Mouse (Mus musculus): ENCODE data around the gene Cxxc4.
"Not testable (repeated sequence)": the region's sequence is repeated elsewhere in the genome, so short reads cannot be mapped to it uniquely, and the experiment has no call there.

Gene Cxxc4

GRCm38 (mm10) chr3:134236414-134237112 is at the start of gene Cxxc4:
Gene Cxxc4, plus strand, starts transcription at chr3:134236484.
- in situ Hi-C loops (cut with MboI; ENCODE audit: low sequenced_read_pairs): no loop called here

- in situ Hi-C loops (cut with MboI; ENCODE audit: low sequenced_read_pairs): no loop called here
Observed at GRCm38 (mm10) chr3:134188979-134189946, 47.0 kb upstream of the Cxxc4 start.

DNA sequence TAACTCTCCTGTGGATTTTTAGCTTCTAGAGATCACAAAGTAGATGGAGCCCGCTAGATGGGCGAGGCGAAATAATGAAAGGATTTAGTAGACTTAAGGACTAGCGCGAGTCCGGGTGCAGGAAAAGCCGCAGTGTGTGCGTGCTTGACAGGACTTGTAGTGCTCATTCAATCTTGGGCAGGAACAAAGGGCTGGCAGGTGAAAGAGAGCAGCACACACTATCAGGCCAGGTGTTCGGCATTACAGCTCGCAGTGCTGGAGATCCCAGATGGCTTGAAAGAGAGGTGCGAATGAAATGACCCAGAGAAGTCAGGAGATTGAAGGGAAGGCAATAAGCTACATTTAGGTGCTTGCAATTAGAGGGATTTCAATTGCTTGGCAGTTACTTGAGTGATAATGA is 46.2 kb upstream of the Cxxc4 start:
- in situ Hi-C loops (cut with MboI; ENCODE audit: low sequenced_read_pairs): no loop called here

DNA sequence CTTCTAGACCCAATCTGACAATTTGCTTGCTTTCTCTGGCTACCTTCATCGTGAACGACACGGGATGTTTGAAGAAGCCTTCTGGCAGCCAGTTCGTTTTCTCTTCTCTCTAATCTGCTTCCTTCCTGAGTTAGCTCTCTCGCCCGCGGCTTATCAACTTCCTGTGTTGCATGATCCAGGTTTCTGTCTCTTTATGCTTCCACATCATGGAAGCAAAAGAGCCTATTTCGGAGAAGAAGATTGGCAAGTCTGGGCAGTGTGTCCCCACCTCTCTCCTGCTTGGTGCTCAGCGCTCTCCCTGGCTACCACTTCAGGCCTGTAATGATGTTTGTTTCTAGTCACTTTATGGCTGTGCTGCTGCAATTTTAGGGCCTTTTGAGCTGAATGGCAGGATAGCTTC is 36.4 kb upstream of the Cxxc4 start:
- in situ Hi-C loops (cut with MboI; ENCODE audit: low sequenced_read_pairs): no loop called here

DNA sequence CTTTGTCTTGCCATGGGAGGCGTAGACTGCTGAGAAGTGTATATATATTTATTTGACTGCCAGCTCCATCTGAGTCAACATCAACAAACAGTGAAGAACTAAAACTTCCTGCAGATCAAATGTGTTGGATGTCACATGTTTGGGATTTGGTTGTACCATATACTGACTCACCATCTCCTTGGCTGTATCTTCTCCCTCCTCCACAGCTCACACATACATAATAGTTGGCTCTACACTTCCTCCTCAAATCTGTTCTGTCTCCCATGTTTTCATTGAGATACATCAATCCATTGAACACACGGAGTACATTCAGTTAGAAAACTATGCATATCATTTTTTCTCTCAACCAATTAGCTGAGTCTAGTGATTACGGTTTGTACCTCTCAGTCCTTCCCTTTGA is 29.7 kb upstream of the Cxxc4 start:
- in situ Hi-C loops (cut with MboI; ENCODE audit: low sequenced_read_pairs): no loop called here

DNA sequence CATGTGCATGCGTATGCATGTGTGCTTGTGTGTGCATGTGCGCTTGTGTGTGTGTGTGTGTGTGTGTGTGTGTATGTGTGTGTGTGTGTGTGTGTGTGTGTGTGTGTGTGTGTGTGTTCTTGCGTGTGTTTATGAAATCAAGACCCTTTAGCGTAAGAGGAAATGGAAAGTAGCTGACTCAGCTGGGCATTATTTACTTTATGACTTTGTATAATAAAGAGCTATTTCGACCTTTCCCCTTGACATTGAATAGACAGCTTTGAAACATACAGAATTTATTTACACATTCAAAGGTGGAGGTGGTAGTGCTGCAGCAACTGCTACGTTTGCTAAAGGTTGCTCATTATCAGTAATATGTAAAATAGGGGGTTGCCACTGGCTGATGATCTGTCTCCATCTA is 25.3 kb upstream of the Cxxc4 start:
- in situ Hi-C loops (cut with MboI; ENCODE audit: low sequenced_read_pairs): no loop called here

DNA sequence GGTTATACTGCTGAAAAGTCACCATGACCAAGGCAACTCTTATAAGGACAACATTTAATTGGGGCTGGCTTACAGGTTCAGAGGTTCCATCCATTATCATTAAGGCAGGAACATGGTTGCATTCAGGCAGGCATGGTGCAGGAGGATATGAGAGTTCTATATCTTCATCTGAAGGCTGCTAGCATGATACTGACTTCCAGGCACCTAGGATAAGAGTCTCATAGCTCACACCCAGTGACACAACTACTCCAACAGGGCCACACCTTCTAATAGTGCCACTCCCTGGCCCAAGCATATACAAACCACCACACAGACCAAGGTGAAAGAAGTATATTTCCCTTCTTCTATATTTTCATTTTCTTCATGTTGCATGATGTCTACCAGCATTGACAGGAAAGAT is 16.4 kb upstream of the Cxxc4 start:
- in situ Hi-C loops (cut with MboI; ENCODE audit: low sequenced_read_pairs): not testable (repeated sequence)

GRCm38 (mm10) chr3:134221002-134221401 is 15.3 kb upstream of the Cxxc4 start:
- in situ Hi-C loops (cut with MboI; ENCODE audit: low sequenced_read_pairs): no loop called here

- in situ Hi-C loops (cut with MboI; ENCODE audit: low sequenced_read_pairs): no loop called here
Observed at GRCm38 (mm10) chr3:134222593-134222992, 13.7 kb upstream of the Cxxc4 start.

GRCm38 (mm10) chr3:134223956-134224355 is 12.3 kb upstream of the Cxxc4 start:
- in situ Hi-C loops (cut with MboI; ENCODE audit: low sequenced_read_pairs): no loop called here

- in situ Hi-C loops (cut with MboI; ENCODE audit: low sequenced_read_pairs): no loop called here
Observed at GRCm38 (mm10) chr3:134225928-134226327, 10.4 kb upstream of the Cxxc4 start.

- in situ Hi-C loops (cut with MboI; ENCODE audit: low sequenced_read_pairs): no loop called here
Observed at GRCm38 (mm10) chr3:134232753-134233152, 3.5 kb upstream of the Cxxc4 start.

DNA sequence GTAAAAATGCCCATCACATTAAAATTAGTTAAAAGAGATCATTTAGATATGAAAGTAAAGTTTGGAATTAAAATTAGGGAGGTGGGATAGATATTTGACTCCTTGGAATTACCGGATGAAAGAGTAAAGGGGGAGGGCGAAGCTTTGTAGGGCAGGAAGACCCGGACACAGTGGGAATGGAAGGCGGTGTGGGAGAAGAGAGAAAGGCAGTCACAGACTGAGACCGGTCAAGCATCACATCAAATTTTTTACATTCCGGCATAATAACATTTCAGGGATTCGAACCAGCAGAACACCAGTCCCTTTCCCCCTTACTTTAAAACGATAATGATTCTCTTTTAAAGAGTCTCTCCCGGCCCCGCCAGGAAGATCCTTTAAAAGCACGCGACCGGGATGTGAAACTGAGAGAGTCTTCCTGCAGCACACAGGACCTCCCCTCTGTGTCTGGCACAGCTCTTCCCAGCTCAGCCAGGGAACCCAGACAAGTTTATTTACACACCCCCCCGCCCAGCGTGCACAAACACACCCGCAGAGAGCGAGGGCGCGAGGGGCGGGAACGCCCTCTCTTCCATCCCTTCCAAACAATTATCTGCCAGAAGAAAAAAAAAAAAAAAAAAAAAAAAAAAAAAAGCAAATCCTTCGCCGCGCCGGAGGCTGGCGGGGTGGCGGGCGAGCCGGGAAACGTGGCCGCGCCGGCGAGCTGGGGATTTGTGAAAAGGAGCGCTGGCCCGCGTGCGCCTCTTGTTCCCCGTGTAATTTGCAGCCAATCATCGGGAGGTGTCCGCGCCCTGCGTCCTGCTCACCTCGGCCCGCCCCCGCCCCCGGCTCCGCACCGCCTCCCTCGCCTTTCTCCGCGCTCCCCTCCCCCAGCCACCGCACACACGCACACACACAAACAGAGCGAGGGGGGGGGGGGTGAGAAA is 532 bp upstream of the Cxxc4 start:
- in situ Hi-C loops (cut with MboI; ENCODE audit: low sequenced_read_pairs): no loop called here

DNA sequence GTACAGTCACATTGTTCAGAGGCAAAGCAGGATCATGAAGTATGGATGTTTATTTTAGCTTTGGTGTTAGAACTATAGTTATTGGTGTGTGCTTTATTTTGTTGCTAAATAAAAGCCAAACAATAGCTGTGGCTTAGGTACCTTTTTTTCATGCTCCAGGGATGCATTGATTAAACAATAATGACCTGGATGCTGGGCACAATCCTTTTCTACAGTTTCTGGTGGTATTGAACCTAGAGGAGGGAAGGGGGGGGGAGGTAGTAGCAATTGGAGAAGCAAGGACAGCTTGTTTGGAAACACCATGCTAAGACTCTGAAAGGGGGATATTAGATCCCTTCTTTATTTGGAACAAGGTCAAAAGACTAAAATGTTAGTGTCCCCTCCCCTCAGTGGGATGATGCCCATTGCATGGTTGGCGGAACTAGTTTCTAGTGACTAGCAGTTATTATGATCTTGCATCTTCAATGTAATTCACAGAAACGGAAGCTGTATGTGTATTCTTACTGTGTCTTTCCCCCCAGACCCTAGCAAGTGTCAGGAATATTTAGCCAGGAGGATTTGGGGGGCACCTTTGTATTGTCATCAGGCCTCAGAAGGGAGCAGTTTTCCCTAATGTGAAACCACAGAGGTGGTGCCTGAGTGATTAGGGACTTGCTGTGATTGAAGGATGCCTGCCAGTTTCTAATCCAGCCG is 975 bp downstream of the Cxxc4 start:
- in situ Hi-C loops (cut with MboI; ENCODE audit: low sequenced_read_pairs): no loop called here

- in situ Hi-C loops (cut with MboI; ENCODE audit: low sequenced_read_pairs): no loop called here
Observed at GRCm38 (mm10) chr3:134238621-134239310, 2.5 kb downstream of the Cxxc4 start.

DNA sequence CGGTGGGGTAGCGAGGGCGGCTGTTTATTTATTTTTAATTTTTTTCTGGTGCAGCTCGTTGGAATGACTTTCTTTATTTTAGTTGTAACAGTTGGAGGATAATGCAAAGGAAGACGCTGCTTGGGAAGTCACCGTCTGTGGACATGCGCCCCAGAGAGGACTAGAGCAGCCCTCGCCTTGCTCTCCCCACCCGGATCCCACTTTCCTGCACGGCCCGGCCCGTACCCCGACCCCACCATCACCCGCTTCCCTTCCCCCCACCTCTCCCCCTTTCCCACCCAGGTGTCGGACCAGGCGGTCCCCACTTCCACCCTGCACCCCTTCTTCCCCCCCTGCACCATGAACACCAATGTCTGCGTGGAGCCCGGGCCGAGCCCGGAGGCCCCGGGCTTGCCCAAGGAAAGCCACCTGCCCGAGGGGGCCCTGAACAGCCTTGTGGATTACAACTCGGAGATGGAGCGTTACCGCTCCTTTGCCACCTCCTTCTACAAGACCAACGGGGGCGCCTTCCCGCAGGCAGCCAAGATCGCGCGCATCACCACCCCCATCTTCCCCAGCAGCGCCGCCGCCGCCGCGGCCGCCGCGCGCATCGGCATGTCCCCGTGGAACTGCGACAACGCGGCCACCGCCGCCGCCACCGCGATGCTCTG is 3.2 kb downstream of the Cxxc4 start:
- in situ Hi-C loops (cut with MboI; ENCODE audit: low sequenced_read_pairs): no loop called here

GRCm38 (mm10) chr3:134239971-134240717 is 3.9 kb downstream of the Cxxc4 start:
- in situ Hi-C loops (cut with MboI; ENCODE audit: low sequenced_read_pairs): no loop called here

GRCm38 (mm10) chr3:134240718-134241025 is 4.4 kb downstream of the Cxxc4 start:
- in situ Hi-C loops (cut with MboI; ENCODE audit: low sequenced_read_pairs): no loop called here

All from CH12F3 (cell line).